11 mouse cellular contexts compared by ENCODE assay signal in genomic region chr14:76714727-76715126, GRCm38 (mm10).
DNase-seq lines count a peak whose midpoint lies in the region; ATAC-seq lines count a peak whose summit lies in the region.
"Had no signal": no experiment of that assay in that cellular context is flagged by ENCODE, and none has a peak within 500 bp of the region (broad histone marks: within the 10 kb centered on the region; RNA-seq: fewer than 3 reads in every experiment).

No protein-coding gene starts in this region.

- peak overlapping the region; percentile 58 for H3K27ac ChIP-seq in lung, embryonic 16.5 days (ENCODE audit: low read length)
- H3K27ac ChIP-seq: embryonic facial prominence, embryonic 10.5 days; hindbrain, embryonic 15.5 days; neural tube, embryonic 12.5 days had no signal

- no peak overlapping the region for H3K4me2 ChIP-seq in lung, embryonic 16.5 days (ENCODE audit: low read depth, low read length)
- H3K4me2 ChIP-seq: hindbrain, embryonic 15.5 days; neural tube, embryonic 12.5 days had no signal

- ATAC-seq in lung, embryonic 16.5 days (ENCODE audit: low read depth): peak; percentile 52

- no peak overlapping the region for H3K4me3 ChIP-seq in lung, embryonic 16.5 days (ENCODE audit: low read length)
- H3K4me3 ChIP-seq: embryonic facial prominence, embryonic 10.5 days; hindbrain, embryonic 15.5 days; neural tube, embryonic 12.5 days had no signal

- WGBS in lung, embryonic 16.5 days: 24% methylated on average over 4 of the region's 4 CpGs

- no peak overlapping the region for H3K9ac ChIP-seq in lung, embryonic 16.5 days (ENCODE audit: low read length)
- H3K9ac ChIP-seq: hindbrain, embryonic 15.5 days; neural tube, embryonic 12.5 days had no signal

- H3K4me1 ChIP-seq in lung, embryonic 16.5 days (replicated peaks; ENCODE audit: control insufficient read depth, insufficient read depth, low read length): peaks cover 19% of the 10 kb centered on the region
- H3K4me1 ChIP-seq: hindbrain, embryonic 15.5 days; neural tube, embryonic 12.5 days had no signal

- H3K36me3 ChIP-seq in lung, embryonic 16.5 days (ENCODE audit: control insufficient read depth, insufficient read depth, low read length): no peaks in the 10 kb centered on the region
- H3K36me3 ChIP-seq: embryonic facial prominence, embryonic 10.5 days; hindbrain, embryonic 15.5 days; neural tube, embryonic 12.5 days had no signal

- no peaks in the 10 kb centered on the region for H3K27me3 ChIP-seq in lung, embryonic 16.5 days (ENCODE audit: control insufficient read depth, insufficient read depth, low read depth, low read length)
- H3K27me3 ChIP-seq: hindbrain, embryonic 15.5 days; neural tube, embryonic 12.5 days had no signal

- DNase-seq in 416B (ENCODE audit: low read depth): peak; percentile 32
- DNase-seq in fibroblast of lung, adult 2 months (ENCODE audit: low read depth): peak; percentile 77
- DNase-seq in kidney, adult 11 months: peak; percentile 46
- no peak for DNase-seq in frontal cortex, postnatal 10 days (ENCODE audit: low spot score in 2 of 2)
- DNase-seq in cerebellum, adult 9-11 months: no peak
- no peak for DNase-seq in c-Kit-positive CD71-positive TER-119-positive erythroid progenitor cells, embryonic 14.5 days (ENCODE audit: low spot score)
- no peak for DNase-seq in right cerebral cortex, postnatal 10 days (ENCODE audit: low spot score in 2 of 2)

- H3K9me3 ChIP-seq in lung, embryonic 16.5 days (ENCODE audit: control insufficient read depth, low read length): no peaks in the 10 kb centered on the region
- H3K9me3 ChIP-seq: embryonic facial prominence, embryonic 10.5 days; hindbrain, embryonic 15.5 days; neural tube, embryonic 12.5 days had no signal

Comparison
In these comparisons a context has a peak if more than half of its experiments do, and no peak if none do; other contexts are left out.
1. DNase-seq: peak in 416B (single experiment), fibroblast of lung, adult 2 months (single experiment) and kidney, adult 11 months (single experiment); none in frontal cortex, postnatal 10 days (0 of 2), cerebellum, adult 9-11 months (single experiment), c-Kit-positive CD71-positive TER-119-positive erythroid progenitor cells, embryonic 14.5 days (single experiment) and right cerebral cortex, postnatal 10 days (0 of 2).